Mouse (Mus musculus): ENCODE measurements around the gene Tbl1xr1. TPM values are rescaled to one million over a fixed set of nuclear protein-coding genes. Genes with fewer than 3 reads are reported as not detected.

Gene Tbl1xr1
- polyA plus RNA-seq, 1 experiment from 2014 or later, result 30.5 TPM

- no peak overlapping the region for H3K4me3 ChIP-seq (ENCODE audit: low read depth, low read length)
- no peak overlapping the region for H3K4me2 ChIP-seq (ENCODE audit: low read depth, severe bottlenecking)
- no peaks in the 10 kb centered on the region for H3K9me3 ChIP-seq (ENCODE audit: control insufficient read depth, low read length)
- no peak overlapping the region for H3K27ac ChIP-seq (replicated peaks; ENCODE audit: low read depth, low read length)
- no peaks in the 10 kb centered on the region for H3K36me3 ChIP-seq (ENCODE audit: control insufficient read depth, insufficient read depth, low read length)
- H3K9ac ChIP-seq (ENCODE audit: low read length), result no peak overlapping the region
- DNase-seq (ENCODE audit: low spot score) (no peak), ATAC-seq (ENCODE audit: insufficient number of reproducible peaks, low FRiP score, low TSS enrichment, low read depth) (no peak)
- no peaks in the 10 kb centered on the region for H3K4me1 ChIP-seq (ENCODE audit: control insufficient read depth, insufficient read depth, low read length)
- 78% methylated on average over 5 of the region's 5 CpGs for WGBS
- H3K27me3 ChIP-seq (ENCODE audit: control insufficient read depth, insufficient read depth, low read length), result no peaks in the 10 kb centered on the region
Observed at GRCm38 (mm10) chr3:22142846-22143641, 66.6 kb downstream of the Tbl1xr1 start.

GRCm38 (mm10) chr3:22144255-22144654 is 67.8 kb downstream of the Tbl1xr1 start:
- Histone ChIP-seq H3K27me3 (ENCODE audit: control insufficient read depth, insufficient read depth, low read length) (no peaks in the 10 kb centered on the region), H3K4me3 (ENCODE audit: low read depth, low read length) (no peak overlapping the region), H3K4me2 (ENCODE audit: low read depth, severe bottlenecking) (no peak overlapping the region), H3K9ac (ENCODE audit: low read length) (no peak overlapping the region), H3K4me1 (ENCODE audit: control insufficient read depth, insufficient read depth, low read length) (no peaks in the 10 kb centered on the region), H3K27ac (replicated peaks; ENCODE audit: low read depth, low read length) (no peak overlapping the region), H3K9me3 (ENCODE audit: control insufficient read depth, low read length) (no peaks in the 10 kb centered on the region), H3K36me3 (ENCODE audit: control insufficient read depth, insufficient read depth, low read length) (no peaks in the 10 kb centered on the region)
- DNase-seq (ENCODE audit: low spot score) (no peak), ATAC-seq (ENCODE audit: insufficient number of reproducible peaks, low FRiP score, low TSS enrichment, low read depth) (no peak)
- 96% methylated on average over 2 of the region's 2 CpGs for WGBS

- Histone ChIP-seq H3K9ac (ENCODE audit: low read length) (no peak overlapping the region), H3K9me3 (ENCODE audit: control insufficient read depth, low read length) (no peaks in the 10 kb centered on the region), H3K4me3 (ENCODE audit: low read depth, low read length) (no peak overlapping the region), H3K4me2 (ENCODE audit: low read depth, severe bottlenecking) (no peak overlapping the region), H3K4me1 (ENCODE audit: control insufficient read depth, insufficient read depth, low read length) (no peaks in the 10 kb centered on the region), H3K27ac (replicated peaks; ENCODE audit: low read depth, low read length) (no peak overlapping the region), H3K36me3 (ENCODE audit: control insufficient read depth, insufficient read depth, low read length) (no peaks in the 10 kb centered on the region), H3K27me3 (ENCODE audit: control insufficient read depth, insufficient read depth, low read length) (no peaks in the 10 kb centered on the region)
- ATAC-seq (ENCODE audit: insufficient number of reproducible peaks, low FRiP score, low TSS enrichment, low read depth), result no peak
- no peak for DNase-seq (ENCODE audit: low spot score)
- WGBS, result 77% methylated on average over 1 of the region's 1 CpGs
Observed at GRCm38 (mm10) chr3:22147433-22147927, 71.0 kb downstream of the Tbl1xr1 start.

GRCm38 (mm10) chr3:22148306-22148932 is 72.0 kb downstream of the Tbl1xr1 start:
- Histone ChIP-seq H3K27ac (replicated peaks; ENCODE audit: low read depth, low read length) (no peak overlapping the region), H3K9ac (ENCODE audit: low read length) (no peak overlapping the region), H3K4me3 (ENCODE audit: low read depth, low read length) (no peak overlapping the region), H3K36me3 (ENCODE audit: control insufficient read depth, insufficient read depth, low read length) (no peaks in the 10 kb centered on the region), H3K4me2 (ENCODE audit: low read depth, severe bottlenecking) (no peak overlapping the region), H3K9me3 (ENCODE audit: control insufficient read depth, low read length) (no peaks in the 10 kb centered on the region), H3K4me1 (ENCODE audit: control insufficient read depth, insufficient read depth, low read length) (no peaks in the 10 kb centered on the region), H3K27me3 (ENCODE audit: control insufficient read depth, insufficient read depth, low read length) (no peaks in the 10 kb centered on the region)
- DNase-seq (ENCODE audit: low spot score) (no peak), ATAC-seq (ENCODE audit: insufficient number of reproducible peaks, low FRiP score, low TSS enrichment, low read depth) (no peak)
- WGBS, result 87% methylated on average over 6 of the region's 6 CpGs

- ATAC-seq (ENCODE audit: insufficient number of reproducible peaks, low FRiP score, low TSS enrichment, low read depth) (no peak), DNase-seq (ENCODE audit: low spot score) (no peak)
- WGBS, result 94% methylated on average over 5 of the region's 5 CpGs
- Histone ChIP-seq H3K36me3 (ENCODE audit: control insufficient read depth, insufficient read depth, low read length) (no peaks in the 10 kb centered on the region), H3K27ac (replicated peaks; ENCODE audit: low read depth, low read length) (no peak overlapping the region), H3K9me3 (ENCODE audit: control insufficient read depth, low read length) (no peaks in the 10 kb centered on the region), H3K27me3 (ENCODE audit: control insufficient read depth, insufficient read depth, low read length) (no peaks in the 10 kb centered on the region), H3K4me1 (ENCODE audit: control insufficient read depth, insufficient read depth, low read length) (no peaks in the 10 kb centered on the region), H3K4me2 (ENCODE audit: low read depth, severe bottlenecking) (no peak overlapping the region), H3K4me3 (ENCODE audit: low read depth, low read length) (no peak overlapping the region), H3K9ac (ENCODE audit: low read length) (no peak overlapping the region)
Observed at GRCm38 (mm10) chr3:22150872-22151530, 74.5 kb downstream of the Tbl1xr1 start.

- Histone ChIP-seq H3K4me2 (ENCODE audit: low read depth, severe bottlenecking) (no peak overlapping the region), H3K4me1 (ENCODE audit: control insufficient read depth, insufficient read depth, low read length) (no peaks in the 10 kb centered on the region), H3K4me3 (ENCODE audit: low read depth, low read length) (no peak overlapping the region), H3K27ac (replicated peaks; ENCODE audit: low read depth, low read length) (no peak overlapping the region), H3K27me3 (ENCODE audit: control insufficient read depth, insufficient read depth, low read length) (no peaks in the 10 kb centered on the region), H3K9me3 (ENCODE audit: control insufficient read depth, low read length) (peaks cover 2% of the 10 kb centered on the region; the same call in 1 of the 2 replicates), H3K9ac (ENCODE audit: low read length) (no peak overlapping the region), H3K36me3 (ENCODE audit: control insufficient read depth, insufficient read depth, low read length) (no peaks in the 10 kb centered on the region)
- WGBS, result 92% methylated on average over 1 of the region's 1 CpGs
- ATAC-seq (ENCODE audit: insufficient number of reproducible peaks, low FRiP score, low TSS enrichment, low read depth) (no peak), DNase-seq (ENCODE audit: low spot score) (no peak)
Observed at GRCm38 (mm10) chr3:22152773-22153172, 76.3 kb downstream of the Tbl1xr1 start.

GRCm38 (mm10) chr3:22154522-22154921 is 78.1 kb downstream of the Tbl1xr1 start:
- Histone ChIP-seq H3K27ac (replicated peaks; ENCODE audit: low read depth, low read length) (no peak overlapping the region), H3K4me2 (ENCODE audit: low read depth, severe bottlenecking) (no peak overlapping the region), H3K9ac (ENCODE audit: low read length) (no peak overlapping the region), H3K4me3 (ENCODE audit: low read depth, low read length) (no peak overlapping the region), H3K9me3 (ENCODE audit: control insufficient read depth, low read length) (peaks cover 2% of the 10 kb centered on the region; the same call in 1 of the 2 replicates), H3K36me3 (ENCODE audit: control insufficient read depth, insufficient read depth, low read length) (no peaks in the 10 kb centered on the region), H3K27me3 (ENCODE audit: control insufficient read depth, insufficient read depth, low read length) (no peaks in the 10 kb centered on the region), H3K4me1 (ENCODE audit: control insufficient read depth, insufficient read depth, low read length) (no peaks in the 10 kb centered on the region)
- WGBS, result 90% methylated on average over 3 of the region's 3 CpGs
- no peak for ATAC-seq (ENCODE audit: insufficient number of reproducible peaks, low FRiP score, low TSS enrichment, low read depth)
- no peak for DNase-seq (ENCODE audit: low spot score)

- Histone ChIP-seq H3K36me3 (ENCODE audit: control insufficient read depth, insufficient read depth, low read length) (no peaks in the 10 kb centered on the region), H3K9me3 (ENCODE audit: control insufficient read depth, low read length) (peaks cover 2% of the 10 kb centered on the region; the same call in 1 of the 2 replicates), H3K4me1 (ENCODE audit: control insufficient read depth, insufficient read depth, low read length) (no peaks in the 10 kb centered on the region), H3K27ac (replicated peaks; ENCODE audit: low read depth, low read length) (no peak overlapping the region), H3K9ac (ENCODE audit: low read length) (no peak overlapping the region), H3K4me2 (ENCODE audit: low read depth, severe bottlenecking) (no peak overlapping the region), H3K4me3 (ENCODE audit: low read depth, low read length) (no peak overlapping the region), H3K27me3 (ENCODE audit: control insufficient read depth, insufficient read depth, low read length) (no peaks in the 10 kb centered on the region)
- 76% methylated on average over 2 of the region's 2 CpGs for WGBS
- DNase-seq (ENCODE audit: low spot score) (no peak), ATAC-seq (ENCODE audit: insufficient number of reproducible peaks, low FRiP score, low TSS enrichment, low read depth) (no peak)
Observed at GRCm38 (mm10) chr3:22156397-22156796, 79.9 kb downstream of the Tbl1xr1 start.
